Mouse (Mus musculus): ENCODE results near the gene Btla. TPM values are rescaled to one million over a fixed set of nuclear protein-coding genes. Genes with fewer than 3 reads are reported as not detected.

Btla gene
- polyA plus RNA-seq, 1 experiment, result 0.02 TPM

DNA sequence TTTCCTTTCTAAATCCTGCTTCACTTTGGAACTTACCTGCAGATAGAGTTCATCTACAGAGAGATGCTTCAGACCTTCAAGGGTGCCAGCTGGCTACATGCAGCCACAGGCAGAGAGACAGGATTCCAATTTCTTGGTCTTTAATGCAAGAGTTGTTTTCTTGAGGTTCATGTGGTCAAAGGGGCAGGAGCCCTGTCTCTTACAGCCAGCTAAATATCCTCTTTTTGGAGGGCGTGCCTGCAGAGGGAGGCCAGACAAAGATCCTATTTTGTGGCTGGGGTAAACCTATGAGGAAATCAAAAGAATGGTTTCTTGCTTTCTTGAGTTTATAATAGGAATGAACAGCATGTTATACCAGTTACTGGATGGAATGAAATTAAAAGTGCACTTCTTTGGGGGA is 33.5 kb downstream of the Btla start:
- no peaks in the 10 kb centered on the region for H3K4me1 ChIP-seq (ENCODE audit: control insufficient read depth, insufficient read depth, low read length)
- H3K27ac ChIP-seq (ENCODE audit: control insufficient read depth, insufficient read depth, low read depth, low read length), result 0 out of 2 replicates have a peak overlapping the region, but pooled peaks have one; percentile 12
- H3K36me3 ChIP-seq (ENCODE audit: control insufficient read depth, insufficient read depth, low read length), result no peaks in the 10 kb centered on the region
- no peak overlapping the region for H3K4me3 ChIP-seq (ENCODE audit: control insufficient read depth, low read depth, low read length)
- TF ChIP-seq CTCF (IDR thresholded peaks at IDR 0.05; ENCODE audit: control insufficient read depth, insufficient read depth, insufficient replicate concordance, low read depth, low read length), result no peak
- no peaks in the 10 kb centered on the region for H3K27me3 ChIP-seq (ENCODE audit: control insufficient read depth, insufficient read depth, low read length)

DNA sequence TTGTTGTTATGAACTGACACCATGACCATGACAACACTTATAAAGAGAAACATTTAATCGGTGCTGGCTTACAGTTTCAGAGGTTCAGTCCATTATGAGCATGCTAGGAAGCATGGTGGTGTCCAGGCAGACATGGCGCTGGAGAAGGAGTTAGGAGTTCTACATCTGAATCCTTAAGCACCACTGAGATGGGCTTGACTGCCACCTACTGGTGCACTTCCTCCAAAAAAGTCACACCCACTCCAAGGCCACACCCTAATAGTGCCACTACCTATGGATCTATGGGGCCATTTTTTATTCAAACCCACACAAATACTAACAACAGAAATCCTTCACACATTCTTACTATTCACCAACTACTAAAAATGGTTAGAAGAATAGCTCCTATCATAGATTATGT is 35.5 kb downstream of the Btla start:
- no peaks in the 10 kb centered on the region for H3K4me1 ChIP-seq (ENCODE audit: control insufficient read depth, insufficient read depth, low read length)
- H3K27me3 ChIP-seq (ENCODE audit: control insufficient read depth, insufficient read depth, low read length), result no peaks in the 10 kb centered on the region
- no peak for TF ChIP-seq POLR2A (IDR thresholded peaks at IDR 0.05; ENCODE audit: control insufficient read depth, low read depth, low read length)
- TF ChIP-seq CTCF (IDR thresholded peaks at IDR 0.05; ENCODE audit: control insufficient read depth, insufficient read depth, insufficient replicate concordance, low read depth, low read length), result no peak
- H3K4me3 ChIP-seq (ENCODE audit: control insufficient read depth, low read depth, low read length), result no peak overlapping the region
- H3K27ac ChIP-seq (ENCODE audit: control insufficient read depth, insufficient read depth, low read depth, low read length), result no peak overlapping the region
- no peaks in the 10 kb centered on the region for H3K36me3 ChIP-seq (ENCODE audit: control insufficient read depth, insufficient read depth, low read length)

DNA sequence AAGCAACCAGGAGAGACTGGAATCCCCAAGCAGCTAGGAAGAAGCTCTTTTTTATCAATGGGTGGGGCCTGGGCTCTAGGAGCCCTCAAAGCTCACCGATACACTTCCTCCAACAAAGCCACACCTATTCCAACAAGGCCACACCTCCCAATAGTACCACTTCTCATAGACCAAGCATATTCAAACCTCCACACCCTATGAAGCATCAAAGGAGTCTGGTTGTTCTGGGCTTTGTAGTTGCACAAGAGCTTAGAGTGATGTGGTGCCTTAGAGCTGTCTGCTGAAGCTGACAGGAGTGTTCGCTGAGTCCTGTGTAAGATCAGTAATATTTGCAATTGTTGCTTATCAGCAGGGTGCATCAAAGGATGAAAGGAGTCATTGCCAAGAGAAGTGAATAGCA is 37.2 kb downstream of the Btla start:
- Histone ChIP-seq H3K27ac (ENCODE audit: control insufficient read depth, insufficient read depth, low read depth, low read length) (no peak overlapping the region), H3K27me3 (ENCODE audit: control insufficient read depth, insufficient read depth, low read length) (no peaks in the 10 kb centered on the region), H3K4me1 (ENCODE audit: control insufficient read depth, insufficient read depth, low read length) (no peaks in the 10 kb centered on the region), H3K4me3 (ENCODE audit: control insufficient read depth, low read depth, low read length) (no peak overlapping the region), H3K36me3 (ENCODE audit: control insufficient read depth, insufficient read depth, low read length) (no peaks in the 10 kb centered on the region)
- TF ChIP-seq CTCF (IDR thresholded peaks at IDR 0.05; ENCODE audit: control insufficient read depth, insufficient read depth, insufficient replicate concordance, low read depth, low read length), result no peak
- TF ChIP-seq POLR2A (IDR thresholded peaks at IDR 0.05; ENCODE audit: control insufficient read depth, low read depth, low read length), result no peak

DNA sequence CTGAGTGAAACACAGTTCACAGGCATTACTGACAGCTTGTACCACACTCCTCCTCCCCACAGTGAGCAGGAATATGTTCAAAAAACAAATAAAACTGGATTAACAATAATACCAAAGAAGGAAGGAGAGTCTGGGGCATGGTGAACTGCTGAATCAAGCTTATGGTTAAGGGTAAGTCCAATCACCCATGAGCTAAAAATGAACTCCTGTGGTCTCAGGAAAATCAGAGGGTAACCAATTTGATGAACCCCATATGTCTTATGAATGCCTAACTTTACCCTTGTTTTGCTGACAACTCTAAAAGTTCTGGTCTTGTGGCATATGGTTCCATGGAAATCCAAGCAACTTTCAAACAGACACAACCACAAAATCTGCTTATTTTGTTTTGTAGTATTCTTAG is 37.9 kb downstream of the Btla start:
- no peaks in the 10 kb centered on the region for H3K36me3 ChIP-seq (ENCODE audit: control insufficient read depth, insufficient read depth, low read length)
- no peaks in the 10 kb centered on the region for H3K4me1 ChIP-seq (ENCODE audit: control insufficient read depth, insufficient read depth, low read length)
- H3K27ac ChIP-seq (ENCODE audit: control insufficient read depth, insufficient read depth, low read depth, low read length), result no peak overlapping the region
- H3K27me3 ChIP-seq (ENCODE audit: control insufficient read depth, insufficient read depth, low read length), result no peaks in the 10 kb centered on the region
- H3K4me3 ChIP-seq (ENCODE audit: control insufficient read depth, low read depth, low read length), result no peak overlapping the region
- TF ChIP-seq POLR2A (IDR thresholded peaks at IDR 0.05; ENCODE audit: control insufficient read depth, low read depth, low read length), result no peak
- TF ChIP-seq CTCF (IDR thresholded peaks at IDR 0.05; ENCODE audit: control insufficient read depth, insufficient read depth, insufficient replicate concordance, low read depth, low read length), result no peak

DNA sequence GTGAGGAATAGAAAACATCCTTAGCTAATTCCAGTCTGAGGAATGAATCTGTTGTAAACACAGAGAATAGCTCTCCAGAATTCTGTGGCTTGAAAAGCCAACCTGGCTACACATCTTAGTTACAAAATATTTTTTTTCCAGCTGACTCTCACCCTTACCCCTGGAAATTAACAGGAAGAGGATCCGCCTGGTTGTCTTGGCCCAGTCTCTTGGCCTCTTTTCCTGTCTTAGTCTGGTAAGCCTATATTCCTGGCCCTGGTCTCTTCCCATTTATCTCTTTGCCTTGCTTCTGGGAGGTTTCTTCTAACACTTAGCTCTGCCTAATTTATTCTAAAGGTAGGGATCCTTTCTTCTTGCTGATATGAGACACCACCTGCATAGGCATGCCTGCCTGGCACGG is 45.8 kb downstream of the Btla start:
- H3K27ac ChIP-seq (ENCODE audit: control insufficient read depth, insufficient read depth, low read depth, low read length), result no peak overlapping the region
- no peaks in the 10 kb centered on the region for H3K4me1 ChIP-seq (ENCODE audit: control insufficient read depth, insufficient read depth, low read length)
- H3K4me3 ChIP-seq (ENCODE audit: control insufficient read depth, low read depth, low read length), result no peak overlapping the region
- H3K27me3 ChIP-seq (ENCODE audit: control insufficient read depth, insufficient read depth, low read length), result no peaks in the 10 kb centered on the region
- TF ChIP-seq POLR2A (IDR thresholded peaks at IDR 0.05; ENCODE audit: control insufficient read depth, low read depth, low read length) (no peak), CTCF (IDR thresholded peaks at IDR 0.05; ENCODE audit: control insufficient read depth, insufficient read depth, insufficient replicate concordance, low read depth, low read length) (no peak)
- no peaks in the 10 kb centered on the region for H3K36me3 ChIP-seq (ENCODE audit: control insufficient read depth, insufficient read depth, low read length)

DNA sequence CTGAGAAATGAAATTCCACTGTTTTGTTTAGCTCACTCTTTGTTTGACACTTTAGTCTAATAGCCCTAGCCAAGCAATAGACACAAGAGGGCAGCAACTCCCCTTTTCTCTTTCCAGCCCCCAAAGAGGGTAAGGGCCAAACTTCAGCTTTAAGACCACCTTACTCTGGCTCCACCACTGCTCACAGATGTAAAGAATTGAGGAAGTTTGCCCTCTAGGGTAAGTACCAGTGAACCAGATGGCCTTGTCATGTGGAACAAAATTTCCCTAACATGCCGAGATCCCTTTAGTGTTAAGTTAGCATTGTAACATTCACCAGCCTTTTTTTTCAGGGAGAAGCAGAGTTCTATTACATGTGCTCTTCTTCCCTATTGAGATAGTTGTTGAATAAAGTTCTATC is 59.0 kb downstream of the Btla start:
- no peak overlapping the region for H3K4me3 ChIP-seq (ENCODE audit: control insufficient read depth, low read depth, low read length)
- TF ChIP-seq CTCF (IDR thresholded peaks at IDR 0.05; ENCODE audit: control insufficient read depth, insufficient read depth, insufficient replicate concordance, low read depth, low read length), result no peak
- no peak for TF ChIP-seq POLR2A (IDR thresholded peaks at IDR 0.05; ENCODE audit: control insufficient read depth, low read depth, low read length)

DNA sequence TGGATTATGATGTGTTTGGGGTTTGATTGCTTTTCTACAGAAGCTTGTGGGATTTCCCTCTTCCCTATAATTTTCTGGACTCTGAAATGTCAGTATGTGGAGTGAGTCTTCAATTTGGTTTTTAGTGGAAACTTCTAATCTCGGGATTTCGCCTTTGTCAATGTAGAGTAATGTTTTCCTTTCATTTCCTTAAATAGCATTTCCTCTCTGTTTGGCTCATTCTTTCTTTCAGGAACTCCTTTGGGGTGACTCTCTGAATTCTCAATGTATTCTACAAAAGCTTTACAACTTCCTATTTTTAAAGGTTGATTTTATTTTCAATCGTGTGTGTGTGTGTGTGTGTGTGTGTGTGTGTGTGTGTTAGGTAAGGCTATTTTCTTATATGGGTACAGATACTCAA is 73.7 kb downstream of the Btla start:
- no peaks in the 10 kb centered on the region for H3K4me1 ChIP-seq (ENCODE audit: control insufficient read depth, insufficient read depth, low read length)
- H3K4me3 ChIP-seq (ENCODE audit: control insufficient read depth, low read depth, low read length), result no peak overlapping the region
- H3K27ac ChIP-seq (ENCODE audit: control insufficient read depth, insufficient read depth, low read depth, low read length), result no peak overlapping the region
- no peak for TF ChIP-seq CTCF (IDR thresholded peaks at IDR 0.05; ENCODE audit: control insufficient read depth, insufficient read depth, insufficient replicate concordance, low read depth, low read length)
- TF ChIP-seq POLR2A (IDR thresholded peaks at IDR 0.05; ENCODE audit: control insufficient read depth, low read depth, low read length), result no peak
- no peaks in the 10 kb centered on the region for H3K36me3 ChIP-seq (ENCODE audit: control insufficient read depth, insufficient read depth, low read length)
- no peaks in the 10 kb centered on the region for H3K27me3 ChIP-seq (ENCODE audit: control insufficient read depth, insufficient read depth, low read length)

More for the DNA sequence above, 59.0 kb downstream of the Btla start:
- Histone ChIP-seq H3K4me1 (ENCODE audit: control insufficient read depth, insufficient read depth, low read length) (no peaks in the 10 kb centered on the region), H3K27ac (ENCODE audit: control insufficient read depth, insufficient read depth, low read depth, low read length) (no peak overlapping the region), H3K27me3 (ENCODE audit: control insufficient read depth, insufficient read depth, low read length) (no peaks in the 10 kb centered on the region), H3K36me3 (ENCODE audit: control insufficient read depth, insufficient read depth, low read length) (no peaks in the 10 kb centered on the region)

Other genes starting within 250 kb of the Btla start
- gene Ccdc80, start 130.9 kb upstream of the Btla start, polyA plus RNA-seq (2012; rRNA removed), result 0.77 and 1.4 TPM in 2 replicates
- 47.7 and 65.0 TPM in 2 replicates for gene Slc35a5, start 65.6 kb upstream of the Btla start, polyA plus RNA-seq (2012; rRNA removed)
- gene Atg3, start 65.5 kb upstream of the Btla start, polyA plus RNA-seq (2012; rRNA removed), result 9.6 and 11.2 TPM in 2 replicates
- gene Cd200, start 184.7 kb downstream of the Btla start, polyA plus RNA-seq (2012; rRNA removed), result 15.9 and 16.2 TPM in 2 replicates

Measured in testis, adult 2 months (tissue).